Mouse (Mus musculus): ENCODE results near the gene Scaf11. TPM values are rescaled to one million over a fixed set of nuclear protein-coding genes. Genes with fewer than 3 reads are reported as not detected.

Scaf11 gene
- polyA plus RNA-seq, 1 experiment from 2014 or later: 104 TPM

- Histone ChIP-seq H3K9me3 (ENCODE audit: control insufficient read depth, low read length) (no peaks in the 10 kb centered on the region), H3K27me3 (replicated peaks; ENCODE audit: control insufficient read depth, insufficient read depth, low read length) (no peaks in the 10 kb centered on the region), H3K4me1 (replicated peaks; ENCODE audit: control insufficient read depth, insufficient read depth, low read length) (0 out of 2 replicates have a peak, but pooled peaks cover 4% of the 10 kb centered on the region), H3K36me3 (ENCODE audit: control insufficient read depth, insufficient read depth, low read length) (peaks cover 81% of the 10 kb centered on the region), H3K9ac (ENCODE audit: low read length) (no peak overlapping the region), H3K27ac (ENCODE audit: low read depth) (no peak overlapping the region), H3K4me3 (ENCODE audit: low read depth, low read length) (no peak overlapping the region), H3K4me2 (ENCODE audit: low read length) (no peak overlapping the region)
- 86% methylated on average over 5 of the region's 5 CpGs for WGBS
- DNase-seq (ENCODE audit: low spot score): no peak
- ATAC-seq (replicated peaks; ENCODE audit: low FRiP score, low TSS enrichment, low read depth): no peak
Measured at GRCm38 (mm10) chr15:96373161-96373560, 87.5 kb downstream of the Scaf11 start.

DNA sequence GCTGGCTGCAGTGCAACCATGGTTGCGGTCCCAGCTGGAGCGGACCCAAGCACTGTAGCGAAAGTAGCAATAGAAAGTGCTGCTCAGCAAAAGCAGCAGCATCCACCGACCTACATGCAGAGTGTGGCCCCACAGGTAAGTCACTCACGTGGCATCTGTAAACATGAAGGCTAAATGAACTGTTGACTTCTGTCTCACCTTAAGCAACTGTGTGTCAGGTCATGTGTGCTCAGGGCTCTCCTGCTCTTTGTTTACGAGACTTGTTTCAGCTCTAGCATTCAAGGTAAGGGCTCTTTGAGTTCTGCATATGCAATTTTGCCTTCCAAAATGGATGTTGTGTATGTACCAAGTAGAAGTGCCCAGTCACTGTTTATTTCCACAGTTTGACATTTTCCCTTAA, 88.0 kb downstream of the Scaf11 start:
- ATAC-seq (replicated peaks; ENCODE audit: low FRiP score, low TSS enrichment, low read depth) (no peak), DNase-seq (ENCODE audit: low spot score) (no peak)
- H3K4me3 ChIP-seq (ENCODE audit: low read depth, low read length): no peak overlapping the region
- H3K36me3 ChIP-seq (ENCODE audit: control insufficient read depth, insufficient read depth, low read length): peaks cover 82% of the 10 kb centered on the region
- WGBS: 90% methylated on average over 6 of the region's 6 CpGs
- H3K9ac ChIP-seq (ENCODE audit: low read length): no peak overlapping the region
- H3K9me3 ChIP-seq (ENCODE audit: control insufficient read depth, low read length): no peaks in the 10 kb centered on the region
- H3K4me1 ChIP-seq (replicated peaks; ENCODE audit: control insufficient read depth, insufficient read depth, low read length): 0 out of 2 replicates have a peak, but pooled peaks cover 3% of the 10 kb centered on the region
- H3K27me3 ChIP-seq (replicated peaks; ENCODE audit: control insufficient read depth, insufficient read depth, low read length): no peaks in the 10 kb centered on the region
- no peak overlapping the region for H3K27ac ChIP-seq (ENCODE audit: low read depth)
- no peak overlapping the region for H3K4me2 ChIP-seq (ENCODE audit: low read length)

DNA sequence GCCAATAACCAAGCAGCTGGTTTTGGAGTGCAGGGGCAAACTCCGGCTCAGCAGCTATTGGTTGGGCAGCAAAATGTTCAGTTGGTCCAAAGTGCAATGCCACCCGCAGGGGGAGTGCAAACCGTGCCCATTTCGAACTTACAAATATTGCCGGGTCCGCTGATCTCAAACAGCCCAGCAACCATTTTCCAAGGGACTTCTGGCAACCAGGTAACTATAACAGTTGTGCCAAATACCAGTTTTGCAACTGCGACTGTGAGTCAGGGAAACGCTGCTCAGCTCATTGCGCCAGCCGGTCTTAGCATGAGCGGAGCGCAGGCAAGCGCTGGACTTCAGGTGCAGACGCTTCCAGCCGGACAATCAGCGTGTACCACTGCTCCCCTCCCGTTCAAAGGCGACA, 89.3 kb downstream of the Scaf11 start:
- Histone ChIP-seq H3K4me1 (replicated peaks; ENCODE audit: control insufficient read depth, insufficient read depth, low read length) (no peaks in the 10 kb centered on the region), H3K4me2 (ENCODE audit: low read length) (no peak overlapping the region)
- 94% methylated on average over 18 of the region's 18 CpGs for WGBS

DNA sequence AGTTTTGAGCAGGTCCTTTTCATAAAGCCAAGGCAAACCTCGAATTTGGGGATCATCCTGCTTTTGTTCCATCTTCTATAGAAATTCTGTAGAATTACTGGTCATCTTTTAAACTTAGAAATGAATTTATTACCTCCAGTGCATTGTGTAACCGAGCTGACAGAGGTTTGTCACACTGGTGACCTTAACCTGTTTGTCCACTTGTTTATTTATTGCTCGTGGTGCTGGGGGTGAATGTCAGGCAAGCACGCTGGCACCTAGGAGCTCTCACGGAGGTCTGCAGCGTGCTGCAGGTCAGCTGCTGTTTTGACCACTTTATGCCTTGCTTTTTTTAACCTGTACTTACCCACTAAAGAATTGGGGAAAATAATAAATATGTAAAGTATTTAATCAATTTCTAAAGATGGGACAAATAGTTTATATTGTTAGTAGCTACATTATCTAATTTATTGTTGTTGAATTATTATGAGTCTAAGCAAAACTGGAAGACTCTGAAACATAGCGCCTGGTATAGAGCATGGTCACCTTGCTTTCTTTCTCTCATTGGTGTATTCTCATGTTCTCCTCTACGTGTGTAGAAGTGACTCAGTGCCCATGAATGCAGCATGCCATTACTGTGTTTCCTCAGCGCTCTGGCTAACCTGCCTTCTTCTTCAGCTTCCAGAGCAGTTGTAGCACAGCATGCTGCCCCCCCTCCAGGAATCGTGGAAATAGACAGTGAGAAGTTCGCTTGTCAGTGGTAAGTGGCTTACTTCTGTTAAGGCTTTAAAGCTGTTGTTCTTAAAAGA, 94.3 kb downstream of the Scaf11 start:
- no peak overlapping the region for H3K27ac ChIP-seq (ENCODE audit: low read depth)
- peaks cover 94% of the 10 kb centered on the region for H3K36me3 ChIP-seq (ENCODE audit: control insufficient read depth, insufficient read depth, low read length)
- H3K27me3 ChIP-seq (replicated peaks; ENCODE audit: control insufficient read depth, insufficient read depth, low read length): no peaks in the 10 kb centered on the region
- H3K9ac ChIP-seq (ENCODE audit: low read length): no peak overlapping the region
- H3K4me3 ChIP-seq (ENCODE audit: low read depth, low read length): no peak overlapping the region
- no peak for DNase-seq (ENCODE audit: low spot score)
- no peaks in the 10 kb centered on the region for H3K9me3 ChIP-seq (ENCODE audit: control insufficient read depth, low read length)
- ATAC-seq (replicated peaks; ENCODE audit: low FRiP score, low TSS enrichment, low read depth): no peak
- no peaks in the 10 kb centered on the region for H3K4me1 ChIP-seq (replicated peaks; ENCODE audit: control insufficient read depth, insufficient read depth, low read length)
- 79% methylated on average over 11 of the region's 11 CpGs for WGBS
- H3K4me2 ChIP-seq (ENCODE audit: low read length): no peak overlapping the region

More for the DNA sequence above, 89.3 kb downstream of the Scaf11 start:
- DNase-seq (ENCODE audit: low spot score): no peak
- Histone ChIP-seq H3K36me3 (ENCODE audit: control insufficient read depth, insufficient read depth, low read length) (peaks cover 91% of the 10 kb centered on the region), H3K27ac (ENCODE audit: low read depth) (no peak overlapping the region), H3K27me3 (replicated peaks; ENCODE audit: control insufficient read depth, insufficient read depth, low read length) (no peaks in the 10 kb centered on the region), H3K9ac (ENCODE audit: low read length) (no peak overlapping the region), H3K4me3 (ENCODE audit: low read depth, low read length) (no peak overlapping the region), H3K9me3 (ENCODE audit: control insufficient read depth, low read length) (no peaks in the 10 kb centered on the region)
- no peak for ATAC-seq (replicated peaks; ENCODE audit: low FRiP score, low TSS enrichment, low read depth)

GRCm38 (mm10) chr15:96365351-96365750, 95.3 kb downstream of the Scaf11 start:
- H3K9ac ChIP-seq (ENCODE audit: low read length): no peak overlapping the region
- H3K4me3 ChIP-seq (ENCODE audit: low read depth, low read length): no peak overlapping the region
- H3K27ac ChIP-seq (ENCODE audit: low read depth): no peak overlapping the region
- 82% methylated on average over 3 of the region's 3 CpGs for WGBS
- H3K36me3 ChIP-seq (ENCODE audit: control insufficient read depth, insufficient read depth, low read length): peaks cover 94% of the 10 kb centered on the region
- H3K4me2 ChIP-seq (ENCODE audit: low read length): no peak overlapping the region
- H3K4me1 ChIP-seq (replicated peaks; ENCODE audit: control insufficient read depth, insufficient read depth, low read length): no peaks in the 10 kb centered on the region
- H3K9me3 ChIP-seq (ENCODE audit: control insufficient read depth, low read length): no peaks in the 10 kb centered on the region
- DNase-seq (ENCODE audit: low spot score) (no peak), ATAC-seq (replicated peaks; ENCODE audit: low FRiP score, low TSS enrichment, low read depth) (no peak)
- no peaks in the 10 kb centered on the region for H3K27me3 ChIP-seq (replicated peaks; ENCODE audit: control insufficient read depth, insufficient read depth, low read length)

Small RNA genes lying within 50 kb of the gene (microRNA-seq; reads per million reads assigned to microRNA genes)
- not detected for gene Gm25397

Other genes starting within 250 kb of the Scaf11 start
- gene Arid2, start 173.3 kb downstream of the Scaf11 start, polyA plus RNA-seq (2014; fragmentation: Nextera tagmentation; extraction: Ambion mirVana): 28.1 and 31.1 TPM in 2 replicates
- gene Slc38a1, start 182.1 kb upstream of the Scaf11 start, polyA plus RNA-seq (2014; fragmentation: Nextera tagmentation; extraction: Ambion mirVana): 124 and 126 TPM in 2 replicates
- 129 and 141 TPM in 2 replicates for gene Slc38a2, start 238.9 kb upstream of the Scaf11 start, polyA plus RNA-seq (2014; fragmentation: Nextera tagmentation; extraction: Ambion mirVana)

All from intestine, embryonic 14.5 days (tissue).